Mouse (Mus musculus) MEL (cell line): ENCODE measurements at regions not wholly inside any gene's neighbourhood (a gene's known extent, or its start where the extent isn't known, plus 50 kb on each side); places are given as distances from the start of the nearest gene placed in this dataset.

ENCODE experiments used
- DNase-seq: peaks from one replicate; pipeline ENCODE4 v3.0.0; 2011; ENCODE audit warnings: low read depth, low spot score
- H3K27ac ChIP-seq: 2 replicates; pipeline ENCODE4 v1.5.1; 2012; ENCODE audit warnings: low read depth, mild to moderate bottlenecking, control low read depth, low read length, moderate library complexity; ENCODE audit not compliant: control insufficient read depth
- H3K27me3 ChIP-seq, 2 experiments: fragments of 150-350 bp in 1 of 2; sonication (generic) in 1 of 2; 2 replicates each; pipeline ENCODE4 v1.6.1; 2012; ENCODE audit warnings: low read length in 2 of 2, mild to moderate bottlenecking in 2 of 2, improper control_type of control experiment in 1 of 2, moderate library complexity in 1 of 2; ENCODE audit not compliant: insufficient read depth in 2 of 2, control insufficient read depth in 1 of 2
- H3K36me3 ChIP-seq, 2 experiments: 2 replicates each; pipeline ENCODE4 v1.6.1; 2012 to 2014; ENCODE audit warnings: low read length in 2 of 2, improper control_type of control experiment in 1 of 2, inconsistent platforms in 1 of 2, mild to moderate bottlenecking in 1 of 2; ENCODE audit not compliant: insufficient read depth in 2 of 2, control insufficient read depth in 1 of 2
- H3K4me1 ChIP-seq, 2 experiments: fragments of 150-350 bp in 1 of 2; sonication (generic) in 1 of 2; 2 replicates each; pipeline ENCODE4 v1.6.1; 2012; ENCODE audit warnings: low read length in 2 of 2, improper control_type of control experiment in 1 of 2, mild to moderate bottlenecking in 1 of 2; ENCODE audit not compliant: insufficient read depth in 2 of 2, control insufficient read depth in 1 of 2
- H3K4me3 ChIP-seq, 2 experiments: fragments of 150-350 bp in 1 of 2; sonication (generic) in 1 of 2; 2 replicates each; pipeline ENCODE4 v1.5.1; 2012; ENCODE audit warnings: low read depth in 2 of 2, low read length in 2 of 2, mild to moderate bottlenecking in 2 of 2, moderate library complexity in 2 of 2, control low read depth in 1 of 2, improper control_type of control experiment in 1 of 2; ENCODE audit not compliant: control insufficient read depth in 1 of 2, insufficient read depth in 1 of 2
- H3K79me2 ChIP-seq: 2 replicates; pipeline ENCODE4 v1.6.1; 2012; ENCODE audit warnings: mild to moderate bottlenecking, low read length, moderate library complexity; ENCODE audit not compliant: control insufficient read depth, poor library complexity, insufficient read depth
- H3K9ac ChIP-seq: 2 replicates; pipeline ENCODE4 v1.6.1; 2012; ENCODE audit warnings: low read depth, mild to moderate bottlenecking, control low read depth, low read length, moderate library complexity; ENCODE audit not compliant: control insufficient read depth, poor library complexity, severe bottlenecking
- H3K9me3 ChIP-seq: fragments of 150-350 bp; sonication (generic); replicated peaks from 2 replicates; pipeline ENCODE4 v1.6.1; 2012; ENCODE audit warnings: mild to moderate bottlenecking, low read length, improper control_type of control experiment, moderate library complexity; ENCODE audit not compliant: insufficient read depth
- BHLHE40 ChIP-seq: IDR thresholded peaks from 2 replicates; pipeline ENCODE4 v1.6.1; 2012; ENCODE audit warnings: low read depth, mild to moderate bottlenecking, inconsistent platforms, low read length, improper control_type of control experiment, borderline replicate concordance
- CHD1 ChIP-seq: IDR thresholded peaks from 2 replicates; pipeline ENCODE4 v1.6.1; 2012; ENCODE audit warnings: low read depth, mild to moderate bottlenecking, inconsistent platforms, low read length, improper control_type of control experiment
- CHD2 ChIP-seq: IDR thresholded peaks from 2 replicates; pipeline ENCODE4 v1.6.1; 2011; ENCODE audit warnings: low read length, improper control_type of control experiment
- E2F4 ChIP-seq: IDR thresholded peaks from 2 replicates; pipeline ENCODE4 v1.6.1; 2011; ENCODE audit warnings: low read depth, low read length, improper control_type of control experiment, borderline replicate concordance
- EP300 ChIP-seq, 2 experiments: IDR thresholded peaks; 2 replicates each; pipeline ENCODE4 v1.6.1; 2011; ENCODE audit warnings: improper control_type of control experiment in 2 of 2, low read length in 2 of 2, low read depth in 1 of 2, mild to moderate bottlenecking in 1 of 2
- ETS1 ChIP-seq: IDR thresholded peaks from 2 replicates; pipeline ENCODE4 v1.6.1; 2012; ENCODE audit warnings: low read depth, mild to moderate bottlenecking, inconsistent platforms, low read length, improper control_type of control experiment, moderate library complexity
- GATA1 ChIP-seq: IDR thresholded peaks from 2 replicates; pipeline ENCODE4 v1.6.1; 2011; ENCODE audit warnings: low read depth, low read length, improper control_type of control experiment
- HCFC1 ChIP-seq: IDR thresholded peaks from 2 replicates; pipeline ENCODE4 v1.6.1; 2012; ENCODE audit warnings: low read depth, mild to moderate bottlenecking, inconsistent platforms, low read length, improper control_type of control experiment, moderate library complexity
- MAX ChIP-seq: IDR thresholded peaks from 2 replicates; pipeline ENCODE4 v1.6.1; 2011; ENCODE audit warnings: low read length, improper control_type of control experiment
- MAZ ChIP-seq: IDR thresholded peaks from 2 replicates; pipeline ENCODE4 v1.6.1; 2012; ENCODE audit warnings: low read depth, mild to moderate bottlenecking, inconsistent platforms, low read length, improper control_type of control experiment
- MYC ChIP-seq: IDR thresholded peaks from 2 replicates; pipeline ENCODE4 v1.6.1; 2011; ENCODE audit warnings: low read depth, mild to moderate bottlenecking, low read length, improper control_type of control experiment, moderate library complexity
- NELFE ChIP-seq: IDR thresholded peaks from 2 replicates; pipeline ENCODE4 v1.6.1; 2011; ENCODE audit warnings: low read depth, low read length, improper control_type of control experiment
- POLR2AphosphoS2 ChIP-seq: IDR thresholded peaks from 2 replicates; pipeline ENCODE4 v1.6.1; 2011; ENCODE audit warnings: low read length, improper control_type of control experiment
- POLR2AphosphoS5 ChIP-seq: IDR thresholded peaks from 2 replicates; pipeline ENCODE4 v1.6.1; 2012; ENCODE audit warnings: low read depth, borderline replicate concordance, mild to moderate bottlenecking, inconsistent platforms, low read length, moderate library complexity, mixed read lengths
- RAD21 ChIP-seq: IDR thresholded peaks from 2 replicates; pipeline ENCODE4 v1.6.1; 2011; ENCODE audit warnings: mild to moderate bottlenecking, low read depth, low read length, improper control_type of control experiment
- SIN3A ChIP-seq: IDR thresholded peaks from 2 replicates; pipeline ENCODE4 v1.6.1; 2012; ENCODE audit warnings: low read length, improper control_type of control experiment, inconsistent platforms
- TBP ChIP-seq: IDR thresholded peaks from 2 replicates; pipeline ENCODE4 v1.8.0; 2011; ENCODE audit warnings: low read depth, low read length, improper control_type of control experiment
- TCF12 ChIP-seq: IDR thresholded peaks from 2 replicates; pipeline ENCODE4 v1.6.1; 2014; ENCODE audit warnings: low read depth, mild to moderate bottlenecking, inconsistent platforms, low read length, improper control_type of control experiment, moderate library complexity
- UBTF ChIP-seq: IDR thresholded peaks from 2 replicates; pipeline ENCODE4 v1.6.1; 2012; ENCODE audit warnings: low read depth, mild to moderate bottlenecking, inconsistent platforms, low read length, improper control_type of control experiment, moderate library complexity, borderline replicate concordance; ENCODE audit not compliant: insufficient read depth
- USF1 ChIP-seq: IDR thresholded peaks from 2 replicates; pipeline ENCODE4 v1.6.1; 2014; ENCODE audit warnings: low read depth, mild to moderate bottlenecking, inconsistent platforms, low read length, improper control_type of control experiment, moderate library complexity
- USF2 ChIP-seq, 2 experiments: IDR thresholded peaks; 2 replicates each; pipeline ENCODE4 v1.6.1; 2011 to 2012; ENCODE audit warnings: improper control_type of control experiment in 2 of 2, low read length in 2 of 2, borderline replicate concordance in 1 of 2, inconsistent platforms in 1 of 2, low read depth in 1 of 2, mild to moderate bottlenecking in 1 of 2; ENCODE audit not compliant: insufficient read depth in 1 of 2
- ZC3H11A ChIP-seq: IDR thresholded peaks from 2 replicates; pipeline ENCODE4 v1.6.1; 2012; ENCODE audit warnings: low read depth, mild to moderate bottlenecking, inconsistent platforms, low read length, improper control_type of control experiment
- ZNF384 ChIP-seq: IDR thresholded peaks from 2 replicates; pipeline ENCODE4 v1.6.1; 2012; ENCODE audit warnings: low read depth, mild to moderate bottlenecking, inconsistent platforms, low read length, improper control_type of control experiment

DNA sequence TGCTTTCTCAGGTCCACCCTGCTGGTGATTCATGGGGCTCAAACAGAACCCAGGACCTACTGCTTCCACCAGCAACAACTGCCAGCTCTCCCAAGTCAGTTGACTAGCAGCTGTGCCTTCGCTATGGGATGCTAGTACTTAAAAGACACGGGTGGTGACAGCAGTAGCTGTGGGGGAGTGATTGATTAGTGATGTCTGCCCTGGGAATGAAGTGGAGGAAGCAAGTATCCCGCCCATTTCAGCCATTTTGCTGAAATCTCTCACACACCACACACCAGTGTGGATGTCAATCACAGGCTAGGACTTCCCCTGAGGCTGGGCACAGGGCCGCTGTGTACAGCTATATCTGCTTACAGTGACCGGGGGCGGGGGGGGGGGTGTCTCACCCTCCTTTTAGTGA, 153.2 kb downstream of the Matn1 start:
- Histone ChIP-seq H3K27ac (no peak overlapping the region), H3K4me1 (no peaks in the 10 kb centered on the region), H3K9me3 (no peaks in the 10 kb centered on the region), H3K9ac (no peak overlapping the region), H3K27me3 (no peaks in the 10 kb centered on the region), H3K4me3 (no peak overlapping the region), H3K79me2 (no peaks in the 10 kb centered on the region), H3K36me3 (no peaks in the 10 kb centered on the region)
- TF ChIP-seq POLR2AphosphoS2: no peak
- TF ChIP-seq ETS1: no peak
- no peak for TF ChIP-seq POLR2AphosphoS5
- TF ChIP-seq USF2 (IDR thresholded peaks at IDR 0.05; ENCODE audit: borderline replicate concordance in 1 of 2, insufficient read depth in 1 of 2, low read depth in 1 of 2, low read length in 2 of 2): no peak
- no peak for TF ChIP-seq UBTF
- no peak for TF ChIP-seq CHD1
- TF ChIP-seq CHD2: no peak
- TF ChIP-seq GATA1: no peak
- TF ChIP-seq MAZ: no peak
- TF ChIP-seq E2F4: no peak
- no peak for TF ChIP-seq HCFC1
- TF ChIP-seq USF1: no peak
- TF ChIP-seq SIN3A: no peak
- TF ChIP-seq ZNF384: no peak
- no peak for TF ChIP-seq NELFE
- no peak for TF ChIP-seq RAD21
- no peak for TF ChIP-seq ZC3H11A
- TF ChIP-seq MYC: no peak
- no peak for TF ChIP-seq EP300 (IDR thresholded peaks at IDR 0.05; ENCODE audit: low read depth in 1 of 2, low read length in 2 of 2)
- DNase-seq: no peak

DNA sequence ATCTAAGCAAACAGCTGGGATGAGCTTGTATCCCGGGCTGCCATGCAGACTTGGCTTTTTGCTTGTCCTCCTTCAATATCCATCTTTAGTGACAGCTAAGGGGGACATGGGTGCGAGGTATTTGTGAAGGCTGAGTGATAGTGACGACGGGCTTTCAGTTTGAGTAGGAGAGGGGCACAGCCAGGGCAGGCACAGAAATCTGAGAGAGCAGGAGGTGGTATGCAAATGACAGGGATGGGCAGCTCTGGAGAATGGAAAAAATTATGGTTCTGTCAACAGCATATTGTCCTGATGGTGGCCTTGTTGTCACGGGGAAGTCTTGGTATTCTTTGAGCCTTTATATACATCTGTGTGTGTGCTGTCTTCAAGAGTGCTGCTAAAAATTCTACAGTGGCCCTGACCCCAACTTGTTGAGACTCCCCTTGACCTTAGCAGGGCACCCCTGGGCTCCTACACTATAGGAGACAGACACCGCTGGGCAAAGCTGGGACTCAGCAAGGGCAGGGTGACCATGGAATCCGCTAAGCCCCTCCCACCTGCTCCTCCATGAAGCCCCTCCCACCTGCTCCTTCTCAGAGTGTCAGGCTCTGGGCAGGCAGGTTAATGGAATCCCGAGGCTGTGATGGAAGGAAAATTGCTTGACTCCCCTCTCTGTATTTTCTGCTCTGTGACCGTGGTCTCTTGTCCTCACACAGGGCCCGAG, 156.1 kb downstream of the Matn1 start:
- TF ChIP-seq BHLHE40 (no peak), MAX (no peak), TBP (no peak), TCF12 (no peak), ZC3H11A (no peak)
- TF ChIP-seq, all 39 proteins: peak for 0
- no peak for DNase-seq

More for the DNA sequence above, 156.1 kb downstream of the Matn1 start:
- Histone ChIP-seq H3K9ac (no peak overlapping the region), H3K27ac (no peak overlapping the region), H3K9me3 (no peaks in the 10 kb centered on the region), H3K4me3 (no peak overlapping the region), H3K79me2 (no peaks in the 10 kb centered on the region), H3K4me1 (no peaks in the 10 kb centered on the region), H3K36me3 (no peaks in the 10 kb centered on the region), H3K27me3 (no peaks in the 10 kb centered on the region)
